Mouse (Mus musculus): ENCODE measurements around the gene Map3k12. TPM values are rescaled to one million over a fixed set of nuclear protein-coding genes. Genes with fewer than 3 reads are reported as not detected.

The Map3k12 gene
- total RNA-seq, 1 experiment from 2014 or later = 0.93 TPM

Other genes with a start within 250 kb of the Map3k12 start
- 0.49 TPM in 1 of 2 replicates, not detected in the other for gene Gm9918, start 246.5 kb downstream of the Map3k12 start, total RNA-seq (2017)
- 21.6 and 22.6 TPM in 2 replicates for gene Mfsd5, start 237.6 kb downstream of the Map3k12 start, total RNA-seq (2017)
- gene Espl1, start 220.8 kb downstream of the Map3k12 start, total RNA-seq (2017) = 1.2 and 6.1 TPM in 2 replicates
- 495 and 562 TPM in 2 replicates for gene Pfdn5, start 190.9 kb downstream of the Map3k12 start, total RNA-seq (2017)
- 44.2 and 56.0 TPM in 2 replicates for gene Myg1, start 185.4 kb downstream of the Map3k12 start, total RNA-seq (2017)
- gene Aaas, start 166.3 kb downstream of the Map3k12 start, total RNA-seq (2017) = 46.0 and 50.6 TPM in 2 replicates
- gene Sp7, start 149.9 kb downstream of the Map3k12 start, total RNA-seq (2017) = not detected in 2 replicates
- 105 and 109 TPM in 2 replicates for gene Sp1, start 110.9 kb downstream of the Map3k12 start, total RNA-seq (2017)
- gene Amhr2, start 71.7 kb downstream of the Map3k12 start, total RNA-seq (2017) = 0.74 and 1.2 TPM in 2 replicates
- 272 and 296 TPM in 2 replicates for gene Prr13, start 58.0 kb downstream of the Map3k12 start, total RNA-seq (2017)
- gene Pcbp2, start 46.5 kb downstream of the Map3k12 start, total RNA-seq (2017) = 144 TPM in 2 replicates
- gene Gm10337, start 13.3 kb downstream of the Map3k12 start, total RNA-seq (2017) = not detected in 2 replicates
- 29.1 and 34.6 TPM in 2 replicates for gene Tarbp2, start 1.1 kb upstream of the Map3k12 start, total RNA-seq (2017)
- gene Npff, start 7.9 kb upstream of the Map3k12 start, total RNA-seq (2017) = 1.4 and 6.1 TPM in 2 replicates
- gene Gm28047, start 108.0 kb upstream of the Map3k12 start, total RNA-seq (2017) = not detected in 2 replicates
- 61.0 and 74.3 TPM in 2 replicates for gene Atf7, start 108.4 kb upstream of the Map3k12 start, total RNA-seq (2017)
- gene Atp5g2, start 155.3 kb upstream of the Map3k12 start, total RNA-seq (2017) = 19.3 and 20.7 TPM in 2 replicates
- 73.4 and 97.1 TPM in 2 replicates for gene Calcoco1, start 205.1 kb upstream of the Map3k12 start, total RNA-seq (2017)

All from neutrophil, adult 5-6 weeks (primary cell).